Mouse (Mus musculus) small intestine, adult 2 months (tissue): ENCODE data around the gene Kcnk12.

Source experiments
- CTCF ChIP-seq: fragments of 200-500 bp; IDR thresholded peaks from 2 replicates; pipeline ENCODE4 v1.5.1; 2012; ENCODE audit warnings: low read depth, mild to moderate bottlenecking, control low read depth, inconsistent platforms, low read length, moderate library complexity, mixed read lengths; ENCODE audit not compliant: insufficient replicate concordance, insufficient read length; ENCODE audit errors: extremely low read depth
- POLR2A ChIP-seq: fragments of 200-500 bp; IDR thresholded peaks from 2 replicates; pipeline ENCODE4 v1.6.1; 2012; ENCODE audit warnings: low read depth, mild to moderate bottlenecking, control low read depth, inconsistent platforms, low read length, moderate library complexity

- TF ChIP-seq CTCF = no peak
- no peak for TF ChIP-seq POLR2A
These were observed 7.1 kb downstream of the Kcnk12 start for GRCm38 (mm10) chr17:87790661-87791060.
